Mouse (Mus musculus): ENCODE data around the gene Abcd3.

DNA sequence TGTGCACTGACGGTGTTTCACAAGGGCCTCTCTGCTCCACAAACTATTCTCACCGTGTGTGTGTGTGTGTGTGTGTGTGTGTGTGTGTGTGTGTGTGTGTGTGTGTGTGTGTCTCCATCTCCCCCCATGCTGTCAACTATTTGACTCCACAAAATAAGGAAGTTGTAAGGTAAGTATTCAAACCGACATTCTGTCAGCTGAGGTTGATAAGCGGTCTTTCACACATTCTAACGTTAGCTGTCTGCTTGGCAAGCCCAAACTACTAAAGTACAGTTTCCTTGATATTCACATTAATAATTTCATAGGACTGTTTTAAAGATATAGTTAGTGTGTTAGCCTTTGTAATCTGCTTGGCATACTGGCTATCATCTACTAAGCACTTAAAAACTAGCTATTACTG is 48.3 kb downstream of the Abcd3 start:
- no peak for TF ChIP-seq ZNF384 (IDR thresholded peaks at IDR 0.05; ENCODE audit: low read depth, low read length)
- TF ChIP-seq HCFC1 (IDR thresholded peaks at IDR 0.05; ENCODE audit: borderline replicate concordance, insufficient read depth, low read length) = no peak
- TF ChIP-seq CHD2 (IDR thresholded peaks at IDR 0.05; ENCODE audit: low read depth, low read length) = no peak
- no peak for TF ChIP-seq ZC3H11A (IDR thresholded peaks at IDR 0.05; ENCODE audit: borderline replicate concordance, low read depth, low read length)
- TF ChIP-seq MAFK (IDR thresholded peaks at IDR 0.05; ENCODE audit: insufficient read depth, low read depth, low read length) = no peak

Data from ES-E14 (cell line).